ENCODE assay signal across 21 mouse cellular contexts in the genomic region with DNA sequence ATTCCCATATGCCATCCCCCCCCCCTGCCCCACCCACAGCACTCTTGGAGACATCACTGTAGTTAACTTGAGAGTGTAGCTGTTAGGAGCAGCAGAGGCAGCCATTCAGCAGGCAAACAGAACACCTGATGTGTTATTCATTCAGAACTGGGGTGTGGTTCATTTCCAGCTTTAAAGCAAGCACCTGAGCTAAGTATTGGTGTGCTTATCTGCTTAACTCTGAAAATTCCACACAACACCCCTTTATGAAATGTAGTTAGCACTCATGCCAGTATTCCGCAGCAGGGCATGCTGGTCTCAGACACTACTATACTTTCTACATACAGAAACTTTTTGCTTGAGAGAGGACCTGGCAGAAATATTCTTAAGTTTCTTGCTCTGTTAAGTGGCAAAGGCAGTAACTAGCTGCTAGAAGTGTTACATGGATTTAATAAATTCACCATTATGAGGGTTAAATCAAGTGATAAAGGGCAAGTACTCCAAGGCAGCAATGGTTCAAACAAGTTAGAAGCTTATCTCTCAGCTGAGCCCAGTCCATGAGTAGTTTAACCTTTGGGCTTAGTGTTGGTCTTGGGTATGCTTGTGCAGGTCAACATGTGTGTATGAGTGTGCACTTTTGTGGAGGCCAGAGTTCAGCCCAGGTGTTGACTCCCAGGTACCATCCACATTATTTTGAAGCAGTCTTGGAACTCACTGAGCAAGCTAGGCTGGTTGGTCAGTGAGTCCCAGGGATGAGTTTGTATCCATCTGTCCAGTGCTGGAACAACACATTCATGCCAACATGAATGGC.
DNase-seq lines count a peak whose midpoint lies in the region; ATAC-seq and TF ChIP-seq lines count a peak whose summit lies in the region.
"Had no signal": no experiment of that assay in that cellular context is flagged by ENCODE, and none has a peak within 500 bp of the region (broad histone marks: within the 10 kb centered on the region; RNA-seq: fewer than 3 reads in every experiment).

No protein-coding gene starts in this region.

- TF ChIP-seq CTCF in liver, adult 2 months (IDR thresholded peaks at IDR 0.05; ENCODE audit: low read depth, low read length), result no peak
- no peak for TF ChIP-seq CTCF in intestine, postnatal 0 days (IDR thresholded peaks at IDR 0.05; ENCODE audit: low read depth)

- no peaks in the 10 kb centered on the region for H3K9me3 ChIP-seq in intestine, embryonic 14.5 days (ENCODE audit: control insufficient read depth, low read length)
- no peaks in the 10 kb centered on the region for H3K9me3 ChIP-seq in intestine, postnatal 0 days (ENCODE audit: control insufficient read depth)
- no peaks in the 10 kb centered on the region for H3K9me3 ChIP-seq in stomach, embryonic 16.5 days (replicated peaks; ENCODE audit: control insufficient read depth, low read length)
- no peaks in the 10 kb centered on the region for H3K9me3 ChIP-seq in forebrain, embryonic 14.5 days (replicated peaks; ENCODE audit: control insufficient read depth, low read length)
- H3K9me3 ChIP-seq: embryonic facial prominence, embryonic 10.5 days; forebrain, embryonic 13.5 days; heart, embryonic 10.5 days had no signal

- no peak overlapping the region for H3K4me2 ChIP-seq in intestine, embryonic 14.5 days (ENCODE audit: low read length)
- H3K4me2 ChIP-seq in intestine, postnatal 0 days (replicated peaks; ENCODE audit: low read depth), result no peak overlapping the region
- H3K4me2 ChIP-seq in stomach, embryonic 16.5 days (ENCODE audit: low read depth, low read length), result no peak overlapping the region
- no peak overlapping the region for H3K4me2 ChIP-seq in forebrain, embryonic 14.5 days (ENCODE audit: low read length)
- H3K4me2 ChIP-seq: forebrain, embryonic 13.5 days; hindbrain, embryonic 14.5 days had no signal

- ATAC-seq in intestine, embryonic 14.5 days (replicated peaks; ENCODE audit: low FRiP score, low TSS enrichment, low read depth), result peak; percentile 58; the same call in 1 of the 2 replicates
- ATAC-seq in intestine, postnatal 0 days, result peak; percentile 84
- peak; percentile 71 for ATAC-seq in stomach, embryonic 16.5 days (ENCODE audit: insufficient read depth, low FRiP score)
- no peak for ATAC-seq in forebrain, embryonic 14.5 days
- ATAC-seq: activated CD4-positive, CD25-positive, alpha-beta regulatory T cell, adult 4 months; forebrain, embryonic 13.5 days; Patski had no signal

- H3K4me3 ChIP-seq in liver, adult 2 months (ENCODE audit: insufficient read depth, low read depth, low read length), result no peak overlapping the region
- H3K4me3 ChIP-seq in intestine, embryonic 14.5 days (ENCODE audit: low read depth, low read length), result no peak overlapping the region
- no peak overlapping the region for H3K4me3 ChIP-seq in intestine, postnatal 0 days (ENCODE audit: low read depth, low read length)
- no peak overlapping the region for H3K4me3 ChIP-seq in stomach, embryonic 16.5 days (replicated peaks; ENCODE audit: low read length)
- H3K4me3 ChIP-seq in forebrain, embryonic 14.5 days (ENCODE audit: low read depth, low read length), result no peak overlapping the region
- H3K4me3 ChIP-seq: embryonic facial prominence, embryonic 10.5 days; forebrain, embryonic 13.5 days; heart, embryonic 10.5 days had no signal

- H3K27ac ChIP-seq in liver, adult 2 months (replicated peaks; ENCODE audit: insufficient read depth, low read depth, low read length), result no peak overlapping the region
- H3K27ac ChIP-seq in intestine, embryonic 14.5 days (ENCODE audit: low read depth), result no peak overlapping the region
- H3K27ac ChIP-seq in intestine, postnatal 0 days (ENCODE audit: low read depth, low read length), result peak overlapping the region; percentile 54
- H3K27ac ChIP-seq in stomach, embryonic 16.5 days (ENCODE audit: low read length), result peak overlapping the region; percentile 60
- H3K27ac ChIP-seq in forebrain, embryonic 14.5 days (ENCODE audit: low read depth, low read length), result no peak overlapping the region
- H3K27ac ChIP-seq: embryonic facial prominence, embryonic 10.5 days; forebrain, embryonic 13.5 days; heart, embryonic 10.5 days; hindbrain, embryonic 14.5 days had no signal

- H3K79me2 ChIP-seq in liver, adult 2 months (ENCODE audit: control insufficient read depth, insufficient read depth, low read length), result no peaks in the 10 kb centered on the region

- H3K36me3 ChIP-seq in liver, adult 2 months (ENCODE audit: control insufficient read depth, insufficient read depth, low read length), result no peaks in the 10 kb centered on the region
- H3K36me3 ChIP-seq in intestine, embryonic 14.5 days (ENCODE audit: control insufficient read depth, insufficient read depth, low read length), result no peaks in the 10 kb centered on the region
- no peaks in the 10 kb centered on the region for H3K36me3 ChIP-seq in intestine, postnatal 0 days (ENCODE audit: control insufficient read depth, insufficient read depth)
- H3K36me3 ChIP-seq in stomach, embryonic 16.5 days (ENCODE audit: control insufficient read depth, insufficient read depth, low read length), result no peaks in the 10 kb centered on the region
- H3K36me3 ChIP-seq in forebrain, embryonic 14.5 days (ENCODE audit: control insufficient read depth, insufficient read depth, low read length), result no peaks in the 10 kb centered on the region
- H3K36me3 ChIP-seq: embryonic facial prominence, embryonic 10.5 days; heart, embryonic 10.5 days had no signal

- peak; percentile 10 for DNase-seq in liver, adult 2 months (ENCODE audit: extremely low read depth, low read depth, low spot score)
- DNase-seq in liver, result no peak
- no peak for DNase-seq in intestine, embryonic 14.5 days (ENCODE audit: low spot score)
- DNase-seq in forebrain, embryonic 14.5 days (ENCODE audit: low spot score), result no peak
- DNase-seq in Muller cell, postnatal 12 days (ENCODE audit: inconsistent ontology term), result no peak
- no peak for DNase-seq in ovary, postnatal 10 days (ENCODE audit: low spot score)
- DNase-seq: adrenal gland, postnatal 14 days; cerebellum, adult 11-12 months; cerebellum, adult 9-10 months; cerebellum, postnatal 25 days; gastrocnemius, postnatal 36 days; heart, adult 18-20 months; heart, postnatal 10 days had no signal

- WGBS in liver, adult 2 months, result 95% methylated on average over 1 of the region's 1 CpGs
- WGBS in intestine, embryonic 14.5 days, result 83% methylated on average over 1 of the region's 1 CpGs
- WGBS in intestine, postnatal 0 days, result 51% methylated on average over 1 of the region's 1 CpGs
- WGBS in stomach, embryonic 16.5 days, result 66% methylated on average over 1 of the region's 1 CpGs
- WGBS in forebrain, embryonic 14.5 days, result 92% methylated on average over 1 of the region's 1 CpGs

- no peak overlapping the region for H3K9ac ChIP-seq in liver, adult 2 months (ENCODE audit: low read depth, low read length)
- no peak overlapping the region for H3K9ac ChIP-seq in intestine, embryonic 14.5 days (ENCODE audit: low read length)
- no peak overlapping the region for H3K9ac ChIP-seq in intestine, postnatal 0 days (ENCODE audit: low read depth, low read length)
- no peak overlapping the region for H3K9ac ChIP-seq in stomach, embryonic 16.5 days (ENCODE audit: low read length)
- H3K9ac ChIP-seq in forebrain, embryonic 14.5 days (ENCODE audit: low read length), result no peak overlapping the region
- H3K9ac ChIP-seq: forebrain, embryonic 13.5 days; hindbrain, embryonic 14.5 days had no signal

- peaks cover 2% of the 10 kb centered on the region; the same call in 1 of the 2 replicates for H3K4me1 ChIP-seq in liver, adult 2 months (ENCODE audit: control insufficient read depth, insufficient read depth, low read length)
- H3K4me1 ChIP-seq in intestine, embryonic 14.5 days (replicated peaks; ENCODE audit: control insufficient read depth, insufficient read depth, low read length), result no peaks in the 10 kb centered on the region
- peaks cover 4% of the 10 kb centered on the region for H3K4me1 ChIP-seq in intestine, postnatal 0 days (replicated peaks; ENCODE audit: control insufficient read depth, insufficient read depth, low read length)
- H3K4me1 ChIP-seq in stomach, embryonic 16.5 days (ENCODE audit: control insufficient read depth, insufficient read depth, low read length), result no peaks in the 10 kb centered on the region
- no peaks in the 10 kb centered on the region for H3K4me1 ChIP-seq in forebrain, embryonic 14.5 days (ENCODE audit: control insufficient read depth, insufficient read depth, low read length)
- H3K4me1 ChIP-seq: heart, embryonic 10.5 days had no signal

- no peaks in the 10 kb centered on the region for H3K27me3 ChIP-seq in liver, adult 2 months (ENCODE audit: control insufficient read depth, insufficient read depth, low read length)
- H3K27me3 ChIP-seq in intestine, embryonic 14.5 days (replicated peaks; ENCODE audit: control insufficient read depth, insufficient read depth, low read length), result no peaks in the 10 kb centered on the region
- H3K27me3 ChIP-seq in intestine, postnatal 0 days (replicated peaks; ENCODE audit: control insufficient read depth, insufficient read depth, low read length), result no peaks in the 10 kb centered on the region
- no peaks in the 10 kb centered on the region for H3K27me3 ChIP-seq in stomach, embryonic 16.5 days (ENCODE audit: control insufficient read depth, insufficient read depth, low read length)
- H3K27me3 ChIP-seq in forebrain, embryonic 14.5 days (replicated peaks; ENCODE audit: control insufficient read depth, insufficient read depth, low read length), result no peaks in the 10 kb centered on the region
- H3K27me3 ChIP-seq: forebrain, embryonic 13.5 days had no signal

- no peak for TF ChIP-seq POLR2A in liver, adult 2 months (IDR thresholded peaks at IDR 0.05; ENCODE audit: extremely low read depth, insufficient read depth, low read length)

Comparison
In these comparisons a context has a peak if more than half of its experiments do, and no peak if none do; other contexts are left out.
1. H3K27ac ChIP-seq: peak in intestine, postnatal 0 days (single experiment) and stomach, embryonic 16.5 days (single experiment); none in liver, adult 2 months (single experiment), intestine, embryonic 14.5 days (single experiment) and forebrain, embryonic 14.5 days (single experiment).